Comparison of ENCODE assay signal across 24 mouse cellular contexts in the genomic region with DNA sequence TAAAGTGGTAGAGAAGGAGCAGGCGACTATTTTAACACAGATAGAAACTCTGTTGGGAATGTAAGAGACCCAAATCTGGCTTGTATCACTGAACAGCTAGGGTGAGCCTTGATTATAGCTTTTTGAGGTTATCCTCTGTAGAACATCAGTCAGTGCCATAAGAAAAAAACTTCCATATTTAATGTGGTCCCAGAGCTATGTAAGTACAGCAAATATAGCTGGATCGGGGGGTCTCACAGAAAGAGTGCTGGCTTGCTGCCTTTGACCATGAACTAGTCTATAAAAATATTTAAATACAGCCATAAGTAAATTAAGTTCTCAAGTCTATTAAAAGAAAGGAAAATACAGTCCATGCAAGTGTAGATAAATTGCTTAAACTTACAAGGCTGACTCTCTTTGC. TPM values are rescaled to one million over a fixed set of nuclear protein-coding genes. Genes with fewer than 3 reads are reported as not detected.
"Had no signal": no experiment of that assay in that cellular context is flagged by ENCODE, and none has a peak within 500 bp of the region (broad histone marks: within the 10 kb centered on the region; RNA-seq: fewer than 3 reads in every experiment).

No protein-coding gene starts in this region.

- H3K4me2 ChIP-seq: lung, embryonic 14.5 days; midbrain, embryonic 12.5 days; neural tube, embryonic 13.5 days; neural tube, embryonic 15.5 days had no signal

- H3K9me3 ChIP-seq: midbrain, embryonic 10.5 days; midbrain, embryonic 12.5 days; neural tube, embryonic 13.5 days; neural tube, embryonic 15.5 days had no signal

- H3K4me1 ChIP-seq: midbrain, embryonic 10.5 days had no signal

- H3K9ac ChIP-seq: lung, embryonic 14.5 days; midbrain, embryonic 12.5 days; neural tube, embryonic 13.5 days; neural tube, embryonic 15.5 days had no signal

- H3K36me3 ChIP-seq: midbrain, embryonic 10.5 days; midbrain, embryonic 12.5 days; neural tube, embryonic 13.5 days; neural tube, embryonic 15.5 days had no signal

- H3K4me3 ChIP-seq: midbrain, embryonic 10.5 days; midbrain, embryonic 12.5 days; myocyte; neural tube, embryonic 13.5 days; neural tube, embryonic 15.5 days had no signal

- DNase-seq: lung, adult 18-20 months; lung, embryonic 14.5 days; lung, postnatal 10 days; lung, postnatal 4 days; midbrain, embryonic 14.5 days; retina, postnatal 1 day; right cerebral cortex, adult 18-20 months; right cerebral cortex, postnatal 25 days; right cerebral cortex, postnatal 4 days; spleen, adult 18-20 months; thymus, adult 18-20 months; thymus, postnatal 14 days; thymus, postnatal 36 days had no signal

- ATAC-seq: midbrain, embryonic 16.5 days had no signal

- H3K27me3 ChIP-seq: midbrain, embryonic 12.5 days; neural tube, embryonic 13.5 days; neural tube, embryonic 15.5 days had no signal

- H3K27ac ChIP-seq: midbrain, embryonic 10.5 days; midbrain, embryonic 12.5 days; neural tube, embryonic 13.5 days; neural tube, embryonic 15.5 days had no signal

RNA-seq across cellular contexts. Expression of a gene that starts 4.7 kb away (rescaled TPM):
- total RNA-seq: megakaryocyte, adult 5-6 weeks; megakaryocyte-erythroid progenitor cell, adult 5-6 weeks had no signal
- polyA plus RNA-seq: midbrain, embryonic 10.5 days; midbrain, embryonic 12.5 days; midbrain, embryonic 14.5 days; midbrain, embryonic 16.5 days; myocyte; small intestine, adult 2 months; stomach, embryonic 14.5 days; thymus, postnatal 0 days had no signal
